Mouse (Mus musculus) midbrain, embryonic 15.5 days (tissue): ENCODE results near the gene Pnmal2. TPM values are rescaled to one million over a fixed set of nuclear protein-coding genes. Genes with fewer than 3 reads are reported as not detected.

Source experiments
- ATAC-seq: fragments of 200-750 bp; cut with Nextera tagmentation; replicated peaks from 2 replicates; pipeline ENCODE4 v1.8.0; 2017; ENCODE audit warnings: moderate TSS enrichment
- H3K27ac ChIP-seq: fragments of 300-500 bp; sonication (generic); 2 replicates; pipeline ENCODE4 v1.5.1; 2015; ENCODE audit warnings: mild to moderate bottlenecking, inconsistent platforms
- H3K27me3 ChIP-seq: fragments of 300-500 bp; sonication (generic); replicated peaks from 2 replicates; pipeline ENCODE4 v1.6.1; 2015; ENCODE audit warnings: inconsistent platforms
- H3K36me3 ChIP-seq: fragments of 300-500 bp; sonication (generic); replicated peaks from 2 replicates; pipeline ENCODE4 v1.6.1; 2015; ENCODE audit warnings: inconsistent platforms
- H3K4me1 ChIP-seq: fragments of 300-500 bp; sonication (generic); 2 replicates; pipeline ENCODE4 v1.6.1; 2015; ENCODE audit warnings: inconsistent platforms
- H3K4me2 ChIP-seq: fragments of 300-500 bp; sonication (generic); 2 replicates; pipeline ENCODE4 v1.6.1; 2015; ENCODE audit warnings: inconsistent platforms, mild to moderate bottlenecking, moderate library complexity
- H3K4me3 ChIP-seq: fragments of 300-500 bp; sonication (generic); 2 replicates; pipeline ENCODE4 v1.5.1; 2015; ENCODE audit warnings: mild to moderate bottlenecking, inconsistent platforms
- H3K9ac ChIP-seq: fragments of 300-500 bp; sonication (generic); 2 replicates; pipeline ENCODE4 v1.6.1; 2015; ENCODE audit warnings: mild to moderate bottlenecking, inconsistent platforms
- H3K9me3 ChIP-seq: fragments of 300-500 bp; sonication (generic); 2 replicates; pipeline ENCODE4 v1.6.1; 2016; ENCODE audit warnings: inconsistent platforms
- WGBS: fragments of 180-500 bp; shearing (Covaris S2); methylation state at CpG from one replicate; pipeline ENCODE4 v1.1.7; 2015; ENCODE audit warnings: mixed read lengths; 5-methylcytosine and 5-hydroxymethylcytosine counted together
- polyA plus RNA-seq: library from polyadenylated mRNA; unstranded; fragments of >200 nt; fragmentation: Nextera tagmentation; extraction: Ambion mirVana; gene quantifications from 2 replicates; pipeline ENCODE4 v1.2.1, GENCODE M21; 2015

Pnmal2 gene
- polyA plus RNA-seq, 1 experiment from 2014 or later = 205 TPM

- 55% methylated on average over 10 of the region's 10 CpGs for WGBS
- ATAC-seq = no peak
- Histone ChIP-seq H3K4me2 (no peak overlapping the region), H3K27ac (no peak overlapping the region), H3K9me3 (no peaks in the 10 kb centered on the region), H3K4me1 (peaks cover 4% of the 10 kb centered on the region; the same call in 1 of the 2 replicates), H3K36me3 (peaks cover 7% of the 10 kb centered on the region; the same call in 1 of the 2 replicates), H3K4me3 (no peak overlapping the region), H3K9ac (no peak overlapping the region), H3K27me3 (no peaks in the 10 kb centered on the region)
These were observed 34.6 kb upstream of the Pnmal2 start for GRCm38 (mm10) chr7:16909909-16910308.

- Histone ChIP-seq H3K4me3 (no peak overlapping the region), H3K9ac (no peak overlapping the region), H3K36me3 (peaks cover 22% of the 10 kb centered on the region; the same call in 1 of the 2 replicates), H3K4me1 (no peaks in the 10 kb centered on the region), H3K4me2 (no peak overlapping the region), H3K9me3 (no peaks in the 10 kb centered on the region), H3K27ac (no peak overlapping the region), H3K27me3 (no peaks in the 10 kb centered on the region)
- no peak for ATAC-seq
- 95% methylated on average over 3 of the region's 3 CpGs for WGBS
These were observed 32.6 kb upstream of the Pnmal2 start for GRCm38 (mm10) chr7:16911904-16912303.

- Histone ChIP-seq H3K4me1 (no peaks in the 10 kb centered on the region), H3K9ac (no peak overlapping the region), H3K4me2 (no peak overlapping the region), H3K4me3 (no peak overlapping the region), H3K27ac (no peak overlapping the region), H3K36me3 (peaks cover 26% of the 10 kb centered on the region; the same call in 1 of the 2 replicates), H3K9me3 (no peaks in the 10 kb centered on the region), H3K27me3 (no peaks in the 10 kb centered on the region)
- 70% methylated on average over 6 of the region's 6 CpGs for WGBS
- ATAC-seq = no peak
These were observed 32.1 kb upstream of the Pnmal2 start for GRCm38 (mm10) chr7:16912360-16912759.

DNA sequence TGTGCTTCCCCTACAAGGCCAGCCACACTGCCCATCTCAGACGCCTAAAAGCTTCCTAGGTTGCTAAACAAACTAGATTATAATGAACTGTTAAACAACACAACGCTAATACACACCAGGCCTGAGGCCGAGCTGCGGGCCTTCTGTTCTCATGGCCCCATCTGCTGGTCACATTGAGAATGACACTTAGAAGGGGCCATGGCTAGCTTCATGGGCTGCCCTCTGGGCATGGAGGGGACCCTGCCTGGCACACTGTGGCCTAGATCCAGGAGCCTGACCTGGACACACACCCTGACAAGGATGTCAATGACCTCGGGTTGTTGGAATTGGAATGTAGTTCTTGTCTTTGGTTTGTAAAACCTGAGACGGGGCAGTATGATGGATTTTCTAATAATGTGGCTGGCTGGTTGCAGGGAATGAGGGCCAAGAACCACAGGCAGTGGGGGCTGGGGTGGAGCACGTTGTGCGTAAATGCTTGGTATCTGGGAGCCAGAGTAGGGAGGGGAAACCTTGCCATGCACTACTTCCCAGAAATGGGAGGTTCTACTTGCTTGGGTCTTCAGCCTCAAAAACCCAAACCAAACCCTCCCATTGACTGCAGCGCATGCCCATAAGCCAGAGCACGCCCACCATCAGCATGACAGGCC, 30.6 kb upstream of the Pnmal2 start:
- 38% methylated on average over 10 of the region's 10 CpGs for WGBS
- no peaks in the 10 kb centered on the region for H3K9me3 ChIP-seq
- no peaks in the 10 kb centered on the region for H3K27me3 ChIP-seq
- H3K9ac ChIP-seq = no peak overlapping the region
- H3K4me1 ChIP-seq = peaks cover 9% of the 10 kb centered on the region
- no peak overlapping the region for H3K4me3 ChIP-seq
- H3K36me3 ChIP-seq = peaks cover 36% of the 10 kb centered on the region
- peak overlapping the region; percentile 18; the same call in 1 of the 2 replicates for H3K27ac ChIP-seq
- no peak overlapping the region for H3K4me2 ChIP-seq
- peak; percentile 33 for ATAC-seq

GRCm38 (mm10) chr7:16914453-16915343, 29.8 kb upstream of the Pnmal2 start:
- H3K4me1 ChIP-seq = peaks cover 17% of the 10 kb centered on the region
- H3K36me3 ChIP-seq = peaks cover 36% of the 10 kb centered on the region
- no peak overlapping the region for H3K4me2 ChIP-seq
- H3K4me3 ChIP-seq = no peak overlapping the region
- ATAC-seq = no peak; the same call in 1 of the 2 replicates
- H3K27me3 ChIP-seq = no peaks in the 10 kb centered on the region
- WGBS = 85% methylated on average over 18 of the region's 18 CpGs
- no peak overlapping the region for H3K9ac ChIP-seq
- peak overlapping the region; percentile 18; the same call in 1 of the 2 replicates for H3K27ac ChIP-seq
- no peaks in the 10 kb centered on the region for H3K9me3 ChIP-seq

DNA sequence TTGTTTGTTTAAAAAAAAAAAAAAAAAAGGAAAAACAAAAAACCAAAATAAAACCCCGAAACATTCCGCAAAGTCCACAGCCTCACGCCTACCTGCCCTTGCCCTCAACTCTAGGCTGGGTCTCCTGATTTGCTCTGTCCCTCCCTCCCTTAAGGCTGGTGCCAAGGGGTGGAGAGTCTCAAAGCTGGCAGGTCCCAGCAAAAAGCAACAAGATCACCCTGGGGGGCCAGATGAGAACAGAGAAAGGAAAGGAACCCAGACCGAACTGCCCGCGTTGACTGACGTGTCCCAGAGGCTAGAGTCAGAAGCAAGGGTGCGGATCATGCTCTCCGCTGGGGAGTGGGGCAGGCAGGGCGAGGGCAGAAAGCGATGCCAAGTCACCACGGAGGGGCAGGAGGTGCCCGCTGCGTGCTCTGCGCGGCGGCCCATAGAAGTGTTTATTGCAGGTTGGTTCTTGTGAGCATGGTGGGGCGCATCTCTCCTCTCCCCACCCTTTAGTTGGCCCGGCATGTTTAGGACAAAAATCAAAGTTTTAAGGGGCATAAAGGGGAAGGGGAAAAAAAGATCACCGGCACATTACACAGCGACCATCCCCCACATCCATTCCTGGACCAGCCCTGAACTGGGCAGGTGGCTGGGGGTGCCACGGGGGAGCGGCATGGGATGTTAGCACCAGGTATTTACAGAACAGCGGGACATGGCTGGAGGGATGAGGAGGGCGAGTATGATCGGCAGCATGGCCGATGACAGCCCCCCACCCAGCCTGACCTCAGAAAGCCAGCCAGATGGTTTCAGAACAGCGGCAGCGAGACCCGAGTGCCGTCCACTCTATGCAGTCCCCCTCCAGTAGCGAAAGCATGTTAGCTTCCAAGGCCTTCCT, 28.8 kb upstream of the Pnmal2 start:
- H3K4me3 ChIP-seq = no peak overlapping the region
- H3K4me1 ChIP-seq = peaks cover 27% of the 10 kb centered on the region
- H3K36me3 ChIP-seq = peaks cover 36% of the 10 kb centered on the region
- no peak overlapping the region for H3K27ac ChIP-seq
- H3K4me2 ChIP-seq = no peak overlapping the region
- no peak for ATAC-seq
- no peak overlapping the region for H3K9ac ChIP-seq
- H3K9me3 ChIP-seq = no peaks in the 10 kb centered on the region
- no peaks in the 10 kb centered on the region for H3K27me3 ChIP-seq
- 91% methylated on average over 32 of the region's 32 CpGs for WGBS

- Histone ChIP-seq H3K27ac (no peak overlapping the region), H3K9ac (no peak overlapping the region), H3K4me3 (no peak overlapping the region), H3K36me3 (peaks cover 36% of the 10 kb centered on the region), H3K4me2 (no peak overlapping the region), H3K4me1 (peaks cover 36% of the 10 kb centered on the region), H3K27me3 (no peaks in the 10 kb centered on the region), H3K9me3 (no peaks in the 10 kb centered on the region)
- no peak for ATAC-seq
- 81% methylated on average over 30 of the region's 30 CpGs for WGBS
These were observed 27.9 kb upstream of the Pnmal2 start for GRCm38 (mm10) chr7:16916342-16917265.

GRCm38 (mm10) chr7:16917447-16917846, 27.0 kb upstream of the Pnmal2 start:
- WGBS = 80% methylated on average over 11 of the region's 11 CpGs
- H3K4me1 ChIP-seq = peaks cover 45% of the 10 kb centered on the region
- no peaks in the 10 kb centered on the region for H3K9me3 ChIP-seq
- H3K36me3 ChIP-seq = peaks cover 36% of the 10 kb centered on the region
- H3K4me2 ChIP-seq = no peak overlapping the region
- no peak overlapping the region for H3K9ac ChIP-seq
- no peak overlapping the region for H3K27ac ChIP-seq
- H3K4me3 ChIP-seq = no peak overlapping the region
- ATAC-seq = no peak
- no peaks in the 10 kb centered on the region for H3K27me3 ChIP-seq

DNA sequence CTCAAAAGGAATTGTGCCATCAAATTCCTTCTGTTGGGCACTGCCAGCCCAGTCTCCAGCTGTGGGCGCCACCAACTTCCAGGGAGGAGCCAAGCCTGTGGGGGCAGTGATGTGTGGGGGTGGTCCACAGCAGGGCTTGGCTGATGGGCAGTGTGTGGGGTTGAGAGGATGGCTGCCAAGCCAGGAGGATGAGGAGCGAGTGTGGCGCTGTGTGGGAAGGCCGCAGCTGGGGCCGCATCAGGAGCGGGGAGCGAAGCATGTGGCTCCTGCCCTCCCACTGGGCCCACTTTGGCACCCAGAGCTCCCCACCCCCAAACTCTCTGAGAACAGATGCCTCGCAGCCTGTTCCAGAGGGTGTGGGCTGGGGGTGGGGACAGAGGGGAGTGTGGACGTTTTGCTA, 26.5 kb upstream of the Pnmal2 start:
- Histone ChIP-seq H3K27me3 (no peaks in the 10 kb centered on the region), H3K4me2 (no peak overlapping the region), H3K4me1 (peaks cover 48% of the 10 kb centered on the region), H3K27ac (no peak overlapping the region), H3K4me3 (no peak overlapping the region), H3K9ac (no peak overlapping the region), H3K36me3 (peaks cover 36% of the 10 kb centered on the region), H3K9me3 (no peaks in the 10 kb centered on the region)
- ATAC-seq = no peak
- 77% methylated on average over 9 of the region's 9 CpGs for WGBS

DNA sequence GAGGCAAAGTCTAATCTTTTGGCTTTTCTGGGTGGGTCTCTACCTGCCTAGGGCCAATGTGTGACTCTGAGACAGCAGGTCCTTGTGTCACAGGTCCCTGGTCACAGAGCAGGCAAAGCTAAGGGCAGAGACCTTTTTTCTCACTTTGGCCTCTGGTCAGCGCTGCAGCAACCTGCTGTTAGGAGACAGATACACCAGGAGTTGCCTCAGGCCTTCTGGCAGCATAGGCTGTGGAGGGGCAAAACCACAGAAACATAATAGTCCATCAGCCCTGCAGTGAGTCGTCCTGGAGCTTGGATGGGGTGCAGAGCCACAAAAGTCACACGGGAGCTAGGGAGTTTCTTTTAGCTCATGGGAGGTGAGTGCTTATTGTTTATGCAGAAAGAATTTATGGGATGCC, 25.8 kb upstream of the Pnmal2 start:
- H3K27me3 ChIP-seq = no peaks in the 10 kb centered on the region
- H3K9me3 ChIP-seq = no peaks in the 10 kb centered on the region
- no peak for ATAC-seq
- 80% methylated on average over 3 of the region's 3 CpGs for whole genome bisulfite sequencing
- no peak overlapping the region for H3K4me3 ChIP-seq
- H3K4me1 ChIP-seq = peaks cover 48% of the 10 kb centered on the region
- no peak overlapping the region for H3K4me2 ChIP-seq
- H3K27ac ChIP-seq = no peak overlapping the region
- H3K36me3 ChIP-seq = peaks cover 36% of the 10 kb centered on the region
- no peak overlapping the region for H3K9ac ChIP-seq
